Mouse (Mus musculus) gastrocnemius, postnatal 36 days (tissue): ENCODE data around the gene Aldh3b2. TPM values are rescaled to one million over a fixed set of nuclear protein-coding genes. Genes with fewer than 3 reads are reported as not detected.

Source experiments
- DNase-seq, 2 experiments: peaks; one replicate each; pipeline ENCODE4 v3.0.0; 2022
- intact Hi-C: fragments of 180-260 bp; cut with DNase I; formaldehyde crosslinking; loops from one replicate; pipeline ENCODE4 v1.15.1; 2025
- total RNA-seq, 2 experiments: library from RNA; stranded (reverse); gene quantifications; 2 replicates each; pipeline ENCODE4 v1.2.3; 2021

Aldh3b2 gene
- total RNA-seq, 2 experiments from 2014 or later, result 0.20 to 0.23 TPM

DNA sequence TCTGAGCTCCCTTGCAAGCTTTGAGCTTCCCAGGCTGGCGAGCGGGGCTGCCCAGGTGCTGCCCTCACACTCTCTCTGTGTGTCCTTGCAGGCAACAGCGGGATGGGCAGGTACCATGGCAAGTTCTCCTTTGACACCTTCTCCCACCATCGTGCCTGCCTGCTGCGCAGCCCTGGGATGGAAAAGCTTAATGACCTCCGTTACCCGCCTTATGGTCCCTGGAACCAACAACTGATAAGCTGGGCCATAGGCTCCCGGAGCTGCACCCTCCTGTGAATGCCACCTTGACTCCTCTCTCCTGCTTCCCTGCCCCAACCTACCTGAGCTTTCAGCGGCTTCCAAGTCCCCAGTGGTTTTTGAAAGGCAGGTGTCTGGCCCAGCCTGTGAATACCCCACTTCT, 8.8 kb downstream of the Aldh3b2 start:
- intact Hi-C loops, result loop anchor here (5.0 kb wide), 2 partner anchors 34 to 189 kb away; no protein-coding TSS in a partner anchor
- no peak for DNase-seq

DNA sequence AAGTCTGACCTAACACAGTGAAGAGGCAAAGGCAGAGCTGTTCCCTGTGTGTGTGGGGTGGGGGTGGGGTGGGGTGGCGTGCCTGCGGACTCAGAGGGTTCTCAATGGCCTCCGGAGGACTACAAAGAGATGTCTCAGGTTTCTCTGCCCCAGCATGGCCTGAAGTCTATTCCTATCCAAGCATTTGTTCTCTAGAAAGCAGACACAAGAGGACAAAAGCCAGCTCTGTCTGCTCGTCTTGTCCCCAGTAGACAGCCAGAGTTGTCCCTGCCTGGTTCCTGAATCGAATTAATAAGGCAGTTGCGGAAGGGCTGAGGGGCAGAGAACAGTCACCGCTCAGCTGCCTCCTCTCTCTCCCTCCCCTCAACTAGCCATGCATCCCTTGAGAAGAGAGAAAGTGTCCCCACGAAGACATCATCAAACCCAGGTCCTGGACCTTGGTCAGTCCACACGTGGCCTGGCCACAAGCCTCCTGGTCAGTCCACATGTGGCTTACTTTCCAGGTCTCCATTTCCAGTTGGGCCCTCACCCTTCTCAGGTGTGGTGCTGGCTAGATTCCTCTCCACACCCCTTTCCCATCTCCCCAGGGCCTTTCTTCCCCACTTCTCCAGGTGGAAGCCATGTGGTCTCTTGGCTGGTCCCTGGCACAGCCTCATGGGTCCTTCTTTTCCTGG, 11.5 kb downstream of the Aldh3b2 start:
- no peak for DNase-seq
- intact Hi-C loops, result loop anchor here (5.0 kb wide), 2 partner anchors 36 to 191 kb away; no protein-coding TSS in a partner anchor

DNA sequence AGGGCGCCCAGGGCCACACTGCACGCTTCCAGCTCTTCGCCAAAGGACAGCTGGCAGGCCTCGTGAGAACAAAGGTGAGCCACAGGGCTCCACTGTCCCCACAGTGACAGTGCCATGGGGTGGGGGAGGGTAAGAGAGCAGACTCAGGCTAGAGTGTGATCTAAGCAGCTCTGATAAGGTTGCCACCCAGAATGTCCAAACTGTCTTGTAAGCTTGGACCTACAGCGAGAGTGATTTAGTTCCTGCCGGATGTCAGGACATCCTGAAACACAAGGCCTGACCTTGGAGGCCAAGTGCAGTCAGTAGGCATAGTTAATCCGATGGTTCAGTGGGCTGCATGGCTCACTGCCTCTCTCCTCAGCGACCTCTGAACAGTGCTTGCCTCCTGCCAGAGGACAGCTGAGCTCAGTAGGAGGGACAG, 13.1 kb downstream of the Aldh3b2 start:
- intact Hi-C loops, result no loop called here
- no peak for DNase-seq

DNA sequence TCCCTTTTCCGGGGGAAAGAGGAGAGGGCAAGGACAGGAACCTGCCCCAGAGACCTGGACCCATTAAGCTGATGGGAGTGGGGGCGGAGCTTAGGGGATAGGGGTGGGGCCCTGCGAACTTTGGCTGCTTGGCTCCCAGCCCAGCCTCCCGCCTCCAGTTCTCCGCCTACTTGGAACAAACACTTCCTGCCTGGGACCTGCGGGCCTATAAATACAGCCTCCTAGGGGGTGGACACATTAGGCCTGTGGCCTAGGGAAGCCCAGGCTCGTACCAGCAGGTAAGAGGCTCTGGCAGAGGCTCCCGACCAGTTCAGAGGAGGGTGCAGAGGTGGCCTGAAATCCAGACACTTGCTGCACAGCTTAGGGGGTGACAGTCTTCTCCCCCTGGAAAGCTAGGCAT, 14.2 kb downstream of the Aldh3b2 start, which contains the start of gene Acy3:
TSS of gene Acy3 (plus strand) at position 237 of the 400 bp plus-strand sequence.
- peak; percentile 73 to 83 for DNase-seq
- intact Hi-C loops, result no loop called here

DNA sequence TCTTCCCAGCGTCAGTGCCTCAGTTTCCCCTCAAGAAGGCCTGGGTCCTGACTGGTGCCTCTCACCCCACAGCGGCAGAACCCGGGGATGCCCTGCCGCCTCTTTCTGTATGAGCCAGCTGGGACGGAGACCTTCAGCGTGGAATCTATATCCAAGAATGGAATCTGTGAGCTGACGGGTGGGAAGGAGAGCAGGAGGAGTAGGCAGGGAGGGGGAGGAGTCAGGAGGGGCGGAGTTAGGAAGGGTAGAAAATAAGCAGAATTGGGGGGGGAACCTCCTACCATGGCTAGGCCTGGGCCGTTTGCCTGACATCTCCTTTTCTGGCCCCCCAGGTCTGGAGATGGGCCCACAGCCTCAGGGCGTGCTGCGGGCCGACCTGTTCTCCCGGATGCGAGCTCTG, 15.9 kb downstream of the Aldh3b2 start:
- no peak for DNase-seq
- intact Hi-C loops, result no loop called here

DNA sequence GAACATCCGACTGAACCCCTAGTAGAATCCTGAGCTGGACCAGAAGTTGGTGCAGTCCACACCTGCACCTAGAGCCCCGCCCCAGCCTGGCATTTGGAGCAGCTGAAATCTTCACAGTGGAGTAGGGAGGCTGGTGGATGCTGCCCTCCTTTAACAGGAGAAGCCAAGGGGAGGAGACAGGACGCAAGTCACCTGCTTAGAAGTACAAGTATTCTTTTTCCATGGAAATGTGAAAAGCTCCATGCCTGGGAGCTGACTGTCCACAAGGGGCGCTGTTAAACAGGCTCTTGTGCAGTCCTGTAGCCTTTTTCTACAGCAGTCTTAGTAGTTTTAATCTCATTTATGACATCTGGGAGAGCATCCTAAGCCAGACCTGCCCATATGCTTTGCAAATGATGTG, 16.6 kb downstream of the Aldh3b2 start:
- intact Hi-C loops, result no loop called here
- no peak for DNase-seq

DNA sequence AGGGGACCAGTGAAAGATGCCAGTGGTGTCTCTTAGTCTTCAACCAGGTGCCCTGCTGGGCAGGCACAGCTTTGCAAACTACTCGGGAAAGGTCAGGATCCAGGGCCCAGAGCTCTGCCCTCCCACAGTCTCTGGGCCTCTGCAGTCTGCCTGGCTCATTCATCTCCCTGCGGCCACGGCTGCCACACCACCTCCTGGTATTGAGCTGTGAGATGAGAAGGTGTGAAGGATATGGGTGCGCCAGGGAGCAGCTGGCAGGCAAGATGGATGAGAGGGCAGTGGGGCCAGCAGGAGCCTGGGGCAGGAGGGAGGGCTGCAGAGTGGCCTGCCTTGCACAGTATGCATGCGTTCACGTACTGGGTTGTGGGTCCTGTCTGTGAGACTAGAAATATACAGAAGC, 18.7 kb downstream of the Aldh3b2 start:
- DNase-seq, result no peak
- intact Hi-C loops, result no loop called here

DNA sequence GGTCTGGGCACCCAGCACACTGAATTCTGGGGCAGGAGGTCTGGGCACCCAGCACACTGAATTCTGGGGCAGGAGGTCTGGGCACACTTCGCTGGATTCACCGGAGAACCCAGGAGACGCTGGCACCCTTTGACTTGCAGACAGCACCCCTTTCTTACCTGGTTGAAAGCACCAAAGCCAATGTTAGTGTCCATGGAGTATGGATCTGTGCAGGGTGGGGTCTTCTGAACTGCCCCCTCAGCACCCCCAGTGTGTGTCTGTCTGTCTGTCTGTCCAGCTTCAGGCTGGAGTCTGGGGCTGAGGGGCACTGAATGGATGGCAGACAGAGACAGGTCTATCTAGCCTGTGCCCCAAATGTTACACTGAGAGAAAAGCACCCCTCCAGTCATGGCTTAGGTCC, 19.4 kb downstream of the Aldh3b2 start:
- no peak for DNase-seq
- intact Hi-C loops, result no loop called here

DNA sequence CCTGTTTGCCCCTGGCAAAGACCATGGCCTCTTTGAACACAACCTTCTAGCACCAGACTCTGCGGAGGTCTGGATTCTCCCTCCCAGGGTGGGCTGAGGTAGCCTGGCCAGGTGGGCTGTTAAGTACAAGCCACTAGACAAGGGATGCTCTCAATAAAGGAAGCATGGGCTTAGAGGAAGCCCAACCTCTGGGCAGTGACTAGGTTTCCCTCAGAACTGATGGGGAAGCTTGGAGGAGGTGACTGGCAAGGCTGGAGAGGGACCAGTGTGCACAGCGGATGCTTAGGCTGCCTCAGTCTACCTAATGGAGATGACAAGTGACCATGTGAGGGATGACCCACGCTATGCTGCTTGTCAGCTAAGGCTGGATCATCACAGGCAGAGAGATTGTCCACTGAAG, 19.8 kb downstream of the Aldh3b2 start:
- no peak for DNase-seq
- intact Hi-C loops, result no loop called here

DNA sequence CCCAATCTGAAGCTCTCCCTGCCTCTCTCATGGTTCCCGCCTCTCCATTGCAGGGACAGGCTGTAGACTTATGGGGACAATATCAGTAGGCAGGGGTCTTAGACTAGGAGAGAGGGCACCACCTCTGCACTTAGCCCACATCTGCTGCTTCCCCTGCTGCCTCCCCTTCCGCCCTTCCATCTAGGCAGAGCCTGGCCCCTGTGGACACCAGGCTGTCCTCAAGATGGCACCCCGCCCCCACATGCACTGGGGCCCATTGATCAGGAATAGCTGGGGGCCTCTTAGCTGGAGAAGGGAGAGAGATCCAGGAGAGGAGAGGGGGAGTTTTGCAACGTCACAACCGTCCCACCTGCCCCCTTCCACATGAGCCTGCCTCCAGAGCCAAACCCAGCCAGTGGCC, 20.3 kb downstream of the Aldh3b2 start, which contains the start of gene Tbx10:
TSS of gene Tbx10 (plus strand) at position 337 of the 400 bp plus-strand sequence.
- no peak for DNase-seq
- intact Hi-C loops, result no loop called here

DNA sequence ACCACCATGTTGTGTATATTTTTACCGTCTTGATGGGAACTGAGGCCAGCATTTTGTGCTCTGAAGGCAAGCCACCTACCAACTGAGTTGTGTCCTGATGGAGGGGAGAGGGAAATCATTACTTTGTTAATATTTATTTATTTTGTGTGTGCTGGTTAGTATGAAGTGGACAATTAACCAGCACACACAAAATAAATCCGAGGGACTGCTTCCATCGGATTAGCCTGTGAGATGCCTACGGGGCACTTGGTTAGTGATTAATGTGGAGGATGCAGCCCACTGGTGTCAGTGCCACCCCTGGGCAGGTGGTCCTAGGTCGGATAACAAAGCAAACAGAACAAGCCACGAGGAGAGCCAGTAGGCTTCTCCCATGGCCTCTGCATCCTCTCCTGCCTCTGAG, 22.8 kb downstream of the Aldh3b2 start:
- intact Hi-C loops, result no loop called here
- DNase-seq, result no peak

DNA sequence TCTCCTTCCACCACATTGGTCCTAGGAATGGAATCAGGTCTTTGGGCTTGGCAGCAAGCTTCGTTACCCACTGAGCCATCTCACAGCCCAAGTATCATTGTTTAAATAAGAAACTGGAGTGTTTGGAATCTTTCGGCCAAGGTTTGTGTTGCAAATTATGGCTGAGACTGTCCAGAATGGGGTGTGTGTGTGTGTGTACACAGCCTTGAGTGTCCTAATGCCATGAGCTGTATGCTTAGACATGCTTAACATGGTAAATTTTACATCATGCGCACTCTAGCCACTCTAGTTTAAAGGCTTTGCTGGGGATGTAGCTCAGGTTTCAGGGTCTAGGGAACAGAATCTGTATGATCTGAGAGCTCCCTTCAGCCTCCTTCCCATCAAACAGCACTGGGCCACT, 23.4 kb downstream of the Aldh3b2 start:
- no peak for DNase-seq
- intact Hi-C loops, result no loop called here

DNA sequence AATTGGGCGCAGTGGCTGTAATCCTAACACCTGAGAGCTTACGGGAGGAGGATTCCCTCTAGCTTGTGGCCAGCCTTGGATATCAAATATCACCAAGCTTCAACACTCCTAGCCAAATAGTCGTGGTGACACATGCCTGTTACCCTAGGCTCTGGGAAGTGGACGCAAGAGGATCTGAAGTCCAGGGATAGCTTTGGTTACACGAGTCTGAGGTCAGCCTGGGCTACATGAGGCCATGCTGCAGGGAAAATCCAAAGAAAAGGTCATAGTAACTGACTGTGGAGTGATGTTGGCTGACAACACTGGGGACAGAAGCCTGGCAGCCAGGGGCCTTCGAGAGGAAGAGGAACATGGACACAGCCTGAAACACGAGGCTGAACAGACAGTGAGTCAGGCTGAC, 24.0 kb downstream of the Aldh3b2 start:
- intact Hi-C loops, result no loop called here

DNA sequence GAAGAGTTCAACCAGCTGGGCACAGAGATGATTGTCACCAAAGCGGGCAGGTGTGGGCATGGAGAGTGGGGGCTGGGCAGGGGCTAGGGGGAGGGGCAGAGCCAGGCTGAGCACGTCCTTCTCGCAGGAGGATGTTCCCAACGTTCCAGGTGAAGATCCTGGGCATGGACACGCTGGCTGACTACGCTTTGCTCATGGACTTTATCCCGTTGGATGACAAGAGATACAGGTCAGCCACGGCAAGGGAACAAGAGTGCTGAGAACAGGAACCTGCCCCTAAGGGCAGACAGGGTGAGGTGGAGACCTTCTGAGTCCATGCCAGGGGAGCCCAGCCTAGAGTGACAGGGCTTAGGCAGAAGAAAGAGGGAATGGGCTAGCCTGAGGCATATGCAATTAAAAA, 24.6 kb downstream of the Aldh3b2 start:
- DNase-seq, result no peak
- intact Hi-C loops, result no loop called here

More for the DNA sequence above, 24.0 kb downstream of the Aldh3b2 start:
- no peak for DNase-seq

DNA sequence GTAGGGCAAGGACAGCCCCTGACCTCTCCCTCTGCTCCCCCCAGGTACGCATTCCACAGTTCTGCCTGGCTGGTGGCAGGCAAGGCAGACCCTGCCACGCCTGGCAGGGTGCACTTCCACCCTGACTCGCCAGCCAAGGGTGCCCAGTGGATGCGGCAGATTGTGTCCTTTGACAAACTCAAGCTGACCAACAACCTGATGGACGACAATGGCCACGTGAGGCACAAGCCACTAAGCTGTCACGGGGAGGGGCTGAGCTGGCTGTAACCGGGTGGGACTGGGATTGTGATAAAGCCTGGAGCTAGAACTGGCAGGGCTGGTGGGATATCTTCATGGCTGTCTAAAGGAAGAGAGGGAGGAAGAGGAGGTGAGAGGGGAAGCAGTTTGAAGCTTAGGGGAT, 25.1 kb downstream of the Aldh3b2 start:
- intact Hi-C loops, result no loop called here
- no peak for DNase-seq

DNA sequence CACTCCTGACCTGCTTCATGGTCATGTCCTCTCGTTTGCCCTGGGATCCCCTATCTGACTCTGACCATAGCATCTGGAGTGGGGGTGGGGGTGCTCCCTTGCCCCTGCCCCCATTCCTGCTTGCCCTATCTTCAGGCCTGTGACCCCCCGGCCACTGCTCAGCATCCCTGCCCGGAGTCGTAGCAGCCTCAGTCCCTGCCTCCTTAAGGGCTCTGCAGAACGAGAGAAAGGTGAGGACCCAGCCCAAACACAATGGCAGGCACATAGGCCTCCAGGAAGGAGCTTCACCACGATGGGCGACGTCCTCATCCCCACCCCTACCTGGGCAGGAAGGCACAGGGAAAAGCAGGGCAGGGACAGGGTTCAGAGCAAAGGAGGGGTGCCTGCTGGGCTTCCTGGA, 26.2 kb downstream of the Aldh3b2 start:
- intact Hi-C loops, result no loop called here

DNA sequence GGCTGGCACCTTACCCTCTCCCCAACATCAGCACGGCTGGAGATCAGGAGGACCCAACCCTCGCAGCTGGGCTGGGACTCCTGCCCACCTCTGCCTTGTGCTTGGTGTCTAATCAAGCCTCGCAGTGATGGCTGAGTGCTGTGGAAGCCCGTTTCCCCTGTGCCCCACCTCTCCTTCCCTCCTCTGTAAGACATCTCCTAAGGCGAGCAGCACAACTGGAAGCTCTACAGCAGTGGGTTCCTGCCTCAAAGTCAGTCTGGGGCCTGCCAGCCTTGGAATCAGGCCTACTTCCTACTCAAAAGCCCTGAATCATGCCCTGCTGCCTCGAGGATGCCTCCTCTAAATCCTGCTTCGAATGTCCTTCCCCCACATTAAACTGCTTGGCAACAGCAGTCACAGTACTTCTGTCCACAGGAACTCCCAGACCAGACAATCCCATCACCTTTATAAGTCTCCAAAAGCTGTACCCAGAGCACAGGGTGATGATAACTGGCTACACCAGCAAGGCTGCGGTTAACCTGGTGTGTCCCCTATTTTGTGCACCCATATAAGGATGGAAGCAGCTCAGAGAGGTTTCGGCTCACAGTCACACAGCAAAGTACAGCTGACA, 27.1 kb downstream of the Aldh3b2 start:
- DNase-seq, result no peak
- intact Hi-C loops, result no loop called here

More for the DNA sequence above, 26.2 kb downstream of the Aldh3b2 start:
- DNase-seq, result no peak

DNA sequence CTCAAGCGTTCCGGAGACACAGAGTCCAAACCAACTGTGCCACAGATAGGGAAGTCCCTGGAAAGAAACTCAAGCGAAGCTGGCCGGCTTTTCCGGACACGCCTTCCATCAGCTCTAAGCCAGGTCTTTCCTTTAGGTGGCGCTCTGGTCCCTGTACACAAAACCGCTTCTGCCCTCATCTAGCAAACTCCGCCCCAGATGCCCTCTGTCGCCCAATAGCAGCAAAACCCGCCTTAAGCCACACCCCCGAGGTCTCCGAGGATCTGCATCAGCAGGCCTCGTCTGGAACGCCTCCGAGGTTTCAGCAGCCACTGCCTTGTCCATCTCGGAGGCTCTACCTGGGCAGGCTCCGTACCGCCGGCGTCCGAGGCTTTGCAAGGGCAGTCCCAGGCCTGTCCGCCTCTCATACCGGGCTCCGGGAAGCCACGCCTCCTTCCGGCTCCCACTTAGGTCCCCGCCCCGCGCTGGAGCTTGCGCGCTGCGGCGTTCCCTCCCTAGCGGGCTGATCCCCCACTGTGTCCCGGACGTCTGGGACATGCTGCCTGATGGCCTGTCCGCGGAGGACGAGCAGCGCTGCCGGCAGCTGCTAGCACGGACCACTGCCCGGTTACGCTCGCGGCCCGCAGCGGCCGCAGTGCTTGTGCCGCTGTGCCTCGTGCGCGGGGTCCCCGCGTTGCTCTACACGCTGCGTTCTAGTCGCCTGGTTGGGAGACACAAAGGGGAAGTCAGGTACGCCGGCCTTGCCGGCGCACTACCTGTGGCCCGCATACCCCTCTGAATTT, 28.2 kb downstream of the Aldh3b2 start, which contains the start of the genes Nudt8 and Gm49405:
TSS of gene Nudt8 (plus strand) at position 462 of the 782 bp plus-strand sequence.
TSS of gene Gm49405 (plus strand) at position 508 of the 782 bp plus-strand sequence.
- DNase-seq, result peak; percentile 93 to 95
- intact Hi-C loops, result no loop called here

DNA sequence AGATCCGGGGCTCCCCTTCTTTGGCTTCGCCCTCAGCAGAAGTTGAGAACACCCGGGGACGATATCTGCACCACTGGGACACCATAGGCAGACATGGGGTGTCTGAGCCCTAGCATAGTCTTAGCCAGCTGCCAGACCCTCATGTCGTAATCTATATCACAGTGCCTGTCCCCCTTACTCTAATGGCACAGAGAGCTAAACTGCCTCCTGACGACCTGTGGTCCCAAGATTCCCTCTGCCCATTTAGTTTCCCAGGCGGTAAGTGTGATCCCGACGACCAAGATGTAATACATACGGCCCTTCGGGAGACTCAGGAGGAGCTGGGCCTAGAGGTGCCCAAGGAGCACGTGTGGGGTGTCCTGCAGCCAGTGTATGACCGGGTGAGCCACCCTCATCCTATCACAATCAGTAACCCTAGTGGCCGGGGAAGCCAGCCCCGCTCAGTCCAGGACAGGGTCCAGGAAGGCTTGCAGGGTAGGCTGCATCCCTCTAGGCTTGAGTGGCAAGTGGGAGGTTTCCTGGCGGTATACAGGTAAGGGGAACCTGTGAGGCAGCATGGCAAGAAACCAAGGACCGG, 28.9 kb downstream of the Aldh3b2 start:
- intact Hi-C loops, result no loop called here
- no peak for DNase-seq

DNA sequence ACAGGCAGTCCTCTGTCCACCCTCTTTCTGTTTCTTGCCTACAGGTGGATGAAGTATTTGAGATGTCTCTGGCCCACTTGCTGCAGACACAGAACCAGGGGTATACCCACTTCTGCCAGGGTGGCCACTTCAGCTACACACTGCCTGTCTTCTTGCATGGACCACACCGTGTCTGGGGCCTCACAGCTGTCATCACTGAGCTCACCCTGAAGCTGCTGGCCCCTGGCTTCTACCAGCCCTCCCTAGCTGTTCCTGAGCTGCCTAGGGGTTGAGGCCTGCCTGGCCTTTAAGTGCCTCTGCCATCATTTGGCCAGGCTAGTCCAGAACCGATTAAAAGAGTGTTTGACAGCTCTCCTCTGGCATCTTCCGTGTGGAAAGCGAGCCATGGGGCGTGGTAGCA, 29.6 kb downstream of the Aldh3b2 start:
- intact Hi-C loops, result no loop called here
- DNase-seq, result no peak

DNA sequence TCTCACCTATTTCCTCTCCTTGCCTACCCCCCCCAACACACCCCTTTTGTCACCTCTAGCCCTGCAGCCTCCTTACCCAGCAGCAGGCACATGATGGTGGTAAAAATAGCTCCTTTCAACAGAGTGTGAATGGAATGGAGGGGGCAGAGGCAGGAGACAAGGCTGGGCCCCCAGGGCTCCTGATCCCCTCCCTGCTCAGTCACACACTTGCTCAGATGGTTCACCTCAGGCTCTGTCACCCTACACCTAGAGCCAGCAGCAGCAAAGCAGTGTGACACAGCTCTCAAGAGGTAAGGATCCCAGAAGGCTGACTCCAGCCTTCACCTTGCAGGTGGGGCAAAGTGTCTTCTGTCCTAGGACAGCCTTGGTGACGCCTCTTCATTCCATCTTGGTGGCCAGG, 31.0 kb downstream of the Aldh3b2 start, which contains the start of gene Doc2g:
TSS of gene Doc2g (plus strand) at position 202 of the 400 bp plus-strand sequence.
- intact Hi-C loops, result no loop called here
- DNase-seq, result no peak
